Mouse (Mus musculus) midbrain, embryonic 12.5 days (tissue): Measurements from ENCODE around the gene Mcrip1. TPM values are rescaled to one million over a fixed set of nuclear protein-coding genes. Genes with fewer than 3 reads are reported as not detected.

Source experiments
- ATAC-seq: fragments of 200-750 bp; cut with Nextera tagmentation; 2 replicates; pipeline ENCODE4 v1.8.0; 2017; ENCODE audit warnings: low read depth, moderate TSS enrichment, moderate library complexity; ENCODE audit not compliant: low FRiP score
- H3K27ac ChIP-seq: fragments of 300-500 bp; sonication (generic); replicated peaks from 2 replicates; pipeline ENCODE4 v1.5.1; 2016; ENCODE audit warnings: mild to moderate bottlenecking
- H3K27me3 ChIP-seq: fragments of 300-500 bp; sonication (generic); 2 replicates; pipeline ENCODE4 v1.6.1; 2016; ENCODE audit warnings: mild to moderate bottlenecking
- H3K36me3 ChIP-seq: fragments of 300-500 bp; sonication (generic); 2 replicates; pipeline ENCODE4 v1.6.1; 2016
- H3K4me1 ChIP-seq: fragments of 300-500 bp; sonication (generic); 2 replicates; pipeline ENCODE4 v1.6.1; 2016
- H3K4me2 ChIP-seq: fragments of 300-500 bp; sonication (generic); replicated peaks from 2 replicates; pipeline ENCODE4 v1.6.1; 2016; ENCODE audit warnings: mild to moderate bottlenecking, moderate library complexity
- H3K4me3 ChIP-seq: fragments of 300-500 bp; sonication (generic); 2 replicates; pipeline ENCODE4 v1.5.1; 2016; ENCODE audit warnings: mild to moderate bottlenecking
- H3K9ac ChIP-seq: fragments of 300-500 bp; sonication (generic); replicated peaks from 2 replicates; pipeline ENCODE4 v1.6.1; 2016; ENCODE audit warnings: mild to moderate bottlenecking, moderate library complexity
- H3K9me3 ChIP-seq: fragments of 300-500 bp; sonication (generic); 2 replicates; pipeline ENCODE4 v1.6.1; 2016; ENCODE audit warnings: mild to moderate bottlenecking
- WGBS: fragments of 180-500 bp; shearing (Covaris S2); methylation state at CpG from one replicate; pipeline ENCODE4 v1.1.7; 2016; 5-methylcytosine and 5-hydroxymethylcytosine counted together
- polyA plus RNA-seq: library from polyadenylated mRNA; unstranded; fragments of >200 nt; fragmentation: Nextera tagmentation; extraction: Ambion mirVana; gene quantifications from 2 replicates; pipeline ENCODE4 v1.2.1, GENCODE M21; 2016

The Mcrip1 gene
- polyA plus RNA-seq, 1 experiment from 2014 or later: 232 TPM

- H3K4me3 ChIP-seq: no peak overlapping the region
- no peaks in the 10 kb centered on the region for H3K9me3 ChIP-seq
- H3K9ac ChIP-seq: no peak overlapping the region
- no peak for ATAC-seq
- H3K27ac ChIP-seq: no peak overlapping the region
- no peaks in the 10 kb centered on the region for H3K36me3 ChIP-seq
- H3K4me1 ChIP-seq: peaks cover 18% of the 10 kb centered on the region
- H3K27me3 ChIP-seq: peaks cover 59% of the 10 kb centered on the region
- no peak overlapping the region for H3K4me2 ChIP-seq
- 81% methylated on average over 3 of the region's 3 CpGs for WGBS
These were observed 13.7 kb downstream of the Mcrip1 start for GRCm38 (mm10) chr11:120535804-120536203.

GRCm38 (mm10) chr11:120535145-120535544, 14.4 kb downstream of the Mcrip1 start:
- H3K27ac ChIP-seq: no peak overlapping the region
- no peak overlapping the region for H3K9ac ChIP-seq
- H3K4me1 ChIP-seq: peaks cover 24% of the 10 kb centered on the region
- no peaks in the 10 kb centered on the region for H3K36me3 ChIP-seq
- WGBS: 84% methylated on average over 3 of the region's 3 CpGs
- no peaks in the 10 kb centered on the region for H3K9me3 ChIP-seq
- peaks cover 66% of the 10 kb centered on the region for H3K27me3 ChIP-seq
- no peak overlapping the region for H3K4me3 ChIP-seq
- ATAC-seq: no peak
- H3K4me2 ChIP-seq: no peak overlapping the region

- Histone ChIP-seq H3K36me3 (no peaks in the 10 kb centered on the region), H3K27me3 (peaks cover 77% of the 10 kb centered on the region), H3K4me2 (no peak overlapping the region), H3K27ac (no peak overlapping the region), H3K9me3 (no peaks in the 10 kb centered on the region), H3K4me1 (peaks cover 14% of the 10 kb centered on the region), H3K4me3 (no peak overlapping the region), H3K9ac (no peak overlapping the region)
- WGBS: 87% methylated on average over 8 of the region's 8 CpGs
- no peak for ATAC-seq
These were observed 15.4 kb downstream of the Mcrip1 start for GRCm38 (mm10) chr11:120534093-120534492.

GRCm38 (mm10) chr11:120531646-120532045, 17.9 kb downstream of the Mcrip1 start:
- WGBS: 28% methylated on average over 9 of the region's 9 CpGs
- no peak overlapping the region for H3K9ac ChIP-seq
- ATAC-seq: no peak
- H3K4me3 ChIP-seq: no peak overlapping the region
- H3K27ac ChIP-seq: no peak overlapping the region
- H3K4me2 ChIP-seq: no peak overlapping the region
- no peaks in the 10 kb centered on the region for H3K36me3 ChIP-seq
- H3K4me1 ChIP-seq: peaks cover 8% of the 10 kb centered on the region
- no peaks in the 10 kb centered on the region for H3K9me3 ChIP-seq
- H3K27me3 ChIP-seq: peaks cover 85% of the 10 kb centered on the region

GRCm38 (mm10) chr11:120530085-120530964, 19.2 kb downstream of the Mcrip1 start, which contains the start of gene Gcgr:
Gcgr (plus strand) TSS chr11:120530699.
- peak within 1 kb of the TSS; percentile 54 for H3K4me2 ChIP-seq
- H3K27me3 ChIP-seq: peaks cover 77% of the 10 kb centered on the region
- H3K36me3 ChIP-seq: no peaks in the 10 kb centered on the region
- ATAC-seq: no peak
- peak within 1 kb of the TSS; percentile 50 for H3K9ac ChIP-seq
- 8% methylated on average over 50 of the region's 62 CpGs for WGBS
- H3K9me3 ChIP-seq: no peaks in the 10 kb centered on the region
- peak within 1 kb of the TSS; percentile 37 for H3K4me3 ChIP-seq
- no peak within 1 kb of the TSS for H3K27ac ChIP-seq
- H3K4me1 ChIP-seq: peaks cover 8% of the 10 kb centered on the region

- Histone ChIP-seq H3K4me1 (peaks cover 8% of the 10 kb centered on the region), H3K4me3 (no peak overlapping the region), H3K9me3 (no peaks in the 10 kb centered on the region; the same call in 1 of the 2 replicates), H3K27me3 (peaks cover 64% of the 10 kb centered on the region), H3K27ac (no peak overlapping the region), H3K36me3 (no peaks in the 10 kb centered on the region), H3K9ac (no peak overlapping the region), H3K4me2 (no peak overlapping the region)
- no peak for ATAC-seq
- WGBS: 40% methylated on average over 4 of the region's 4 CpGs
These were observed 20.6 kb downstream of the Mcrip1 start for GRCm38 (mm10) chr11:120528903-120529302.

- H3K27me3 ChIP-seq: peaks cover 54% of the 10 kb centered on the region
- H3K9me3 ChIP-seq: no peaks in the 10 kb centered on the region; the same call in 1 of the 2 replicates
- H3K4me3 ChIP-seq: no peak overlapping the region
- WGBS: 86% methylated on average over 9 of the region's 9 CpGs
- no peak overlapping the region for H3K27ac ChIP-seq
- H3K36me3 ChIP-seq: no peaks in the 10 kb centered on the region
- H3K9ac ChIP-seq: no peak overlapping the region
- H3K4me2 ChIP-seq: no peak overlapping the region
- no peak for ATAC-seq
- peaks cover 8% of the 10 kb centered on the region for H3K4me1 ChIP-seq
These were observed 21.7 kb downstream of the Mcrip1 start for GRCm38 (mm10) chr11:120527690-120528354.

- H3K27ac ChIP-seq: no peak overlapping the region
- H3K9ac ChIP-seq: no peak overlapping the region
- no peak overlapping the region for H3K4me2 ChIP-seq
- H3K27me3 ChIP-seq: peaks cover 35% of the 10 kb centered on the region
- H3K4me3 ChIP-seq: no peak overlapping the region
- no peaks in the 10 kb centered on the region; the same call in 1 of the 2 replicates for H3K9me3 ChIP-seq
- no peaks in the 10 kb centered on the region for H3K36me3 ChIP-seq
- WGBS: 76% methylated on average over 2 of the region's 2 CpGs
- peaks cover 8% of the 10 kb centered on the region for H3K4me1 ChIP-seq
- ATAC-seq: no peak
These were observed 23.6 kb downstream of the Mcrip1 start for GRCm38 (mm10) chr11:120525959-120526358.

- Histone ChIP-seq H3K4me1 (no peaks in the 10 kb centered on the region), H3K27ac (no peak overlapping the region), H3K9me3 (no peaks in the 10 kb centered on the region; the same call in 1 of the 2 replicates), H3K27me3 (0 out of 2 replicates have a peak, but pooled peaks cover 7% of the 10 kb centered on the region), H3K36me3 (no peaks in the 10 kb centered on the region), H3K4me2 (no peak overlapping the region), H3K9ac (no peak overlapping the region), H3K4me3 (no peak overlapping the region)
- no peak for ATAC-seq
- 86% methylated on average over 8 of the region's 8 CpGs for WGBS
These were observed 26.9 kb downstream of the Mcrip1 start for GRCm38 (mm10) chr11:120522581-120522980.

- Histone ChIP-seq H3K9me3 (no peaks in the 10 kb centered on the region; the same call in 1 of the 2 replicates), H3K4me3 (no peak overlapping the region), H3K4me2 (no peak overlapping the region), H3K27me3 (peaks cover 12% of the 10 kb centered on the region; the same call in 1 of the 2 replicates), H3K27ac (no peak overlapping the region), H3K36me3 (no peaks in the 10 kb centered on the region), H3K4me1 (no peaks in the 10 kb centered on the region), H3K9ac (no peak overlapping the region)
- ATAC-seq: no peak
- 85% methylated on average over 5 of the region's 5 CpGs for WGBS
These were observed 28.5 kb downstream of the Mcrip1 start for GRCm38 (mm10) chr11:120520967-120521540.

- no peak for ATAC-seq
- H3K27me3 ChIP-seq: peaks cover 14% of the 10 kb centered on the region; the same call in 1 of the 2 replicates
- H3K9ac ChIP-seq: no peak overlapping the region
- H3K4me3 ChIP-seq: no peak overlapping the region
- H3K27ac ChIP-seq: no peak overlapping the region
- H3K4me1 ChIP-seq: no peaks in the 10 kb centered on the region
- H3K4me2 ChIP-seq: no peak overlapping the region
- WGBS: 79% methylated on average over 9 of the region's 9 CpGs
- H3K9me3 ChIP-seq: no peaks in the 10 kb centered on the region; the same call in 1 of the 2 replicates
- H3K36me3 ChIP-seq: no peaks in the 10 kb centered on the region
These were observed 29.0 kb downstream of the Mcrip1 start for GRCm38 (mm10) chr11:120520498-120520897.

- Histone ChIP-seq H3K27me3 (peaks cover 14% of the 10 kb centered on the region; the same call in 1 of the 2 replicates), H3K4me2 (no peak overlapping the region), H3K4me1 (no peaks in the 10 kb centered on the region), H3K27ac (no peak overlapping the region), H3K4me3 (no peak overlapping the region), H3K36me3 (no peaks in the 10 kb centered on the region), H3K9me3 (no peaks in the 10 kb centered on the region; the same call in 1 of the 2 replicates), H3K9ac (no peak overlapping the region)
- no peak for ATAC-seq
- 61% methylated on average over 9 of the region's 9 CpGs for WGBS
These were observed 29.8 kb downstream of the Mcrip1 start for GRCm38 (mm10) chr11:120519738-120520137.
